Mouse (Mus musculus): ENCODE data around the gene Fas. TPM values are rescaled to one million over a fixed set of nuclear protein-coding genes. Genes with fewer than 3 reads are reported as not detected.
A peak's percentile ranks its signal among the peaks of the same experiment; 100 is the strongest.

Fas gene
- polyA plus RNA-seq, 1 experiment from 2014 or later = 12.0 TPM

DNA sequence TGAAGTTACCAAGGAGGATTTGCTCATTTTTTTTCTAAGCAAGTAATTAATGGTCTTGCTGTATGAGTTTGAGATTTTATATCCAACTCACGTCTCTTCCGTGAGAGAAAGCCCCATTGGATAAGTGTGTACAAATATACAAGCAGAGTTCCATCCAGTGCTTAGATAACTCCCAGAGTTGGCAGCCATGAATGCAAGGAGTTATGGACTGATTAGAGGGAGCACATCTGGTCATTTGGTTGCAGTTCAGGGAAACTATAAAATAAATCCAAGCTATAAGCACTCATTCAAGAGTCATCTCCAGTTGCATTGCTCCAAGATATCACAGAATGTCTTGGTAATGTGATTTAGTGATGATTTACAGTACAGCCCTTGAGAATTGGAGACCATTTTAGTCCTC lies 33.5 kb upstream of the Fas start:
- peak overlapping the region; percentile 63; the same call in 1 of the 2 replicates for H3K27ac ChIP-seq
- H3K4me1 ChIP-seq = peaks cover 18% of the 10 kb centered on the region
- H3K9ac ChIP-seq = no peak overlapping the region
- WGBS = 40% methylated on average over 2 of the region's 2 CpGs
- H3K4me2 ChIP-seq = no peak overlapping the region
- no peak overlapping the region for H3K4me3 ChIP-seq
- ATAC-seq (ENCODE audit: borderline replicate concordance, extremely low read depth, low FRiP score, low TSS enrichment) = peak; percentile 73
- H3K9me3 ChIP-seq = no peaks in the 10 kb centered on the region
- no peaks in the 10 kb centered on the region for H3K36me3 ChIP-seq
- no peaks in the 10 kb centered on the region for H3K27me3 ChIP-seq

DNA sequence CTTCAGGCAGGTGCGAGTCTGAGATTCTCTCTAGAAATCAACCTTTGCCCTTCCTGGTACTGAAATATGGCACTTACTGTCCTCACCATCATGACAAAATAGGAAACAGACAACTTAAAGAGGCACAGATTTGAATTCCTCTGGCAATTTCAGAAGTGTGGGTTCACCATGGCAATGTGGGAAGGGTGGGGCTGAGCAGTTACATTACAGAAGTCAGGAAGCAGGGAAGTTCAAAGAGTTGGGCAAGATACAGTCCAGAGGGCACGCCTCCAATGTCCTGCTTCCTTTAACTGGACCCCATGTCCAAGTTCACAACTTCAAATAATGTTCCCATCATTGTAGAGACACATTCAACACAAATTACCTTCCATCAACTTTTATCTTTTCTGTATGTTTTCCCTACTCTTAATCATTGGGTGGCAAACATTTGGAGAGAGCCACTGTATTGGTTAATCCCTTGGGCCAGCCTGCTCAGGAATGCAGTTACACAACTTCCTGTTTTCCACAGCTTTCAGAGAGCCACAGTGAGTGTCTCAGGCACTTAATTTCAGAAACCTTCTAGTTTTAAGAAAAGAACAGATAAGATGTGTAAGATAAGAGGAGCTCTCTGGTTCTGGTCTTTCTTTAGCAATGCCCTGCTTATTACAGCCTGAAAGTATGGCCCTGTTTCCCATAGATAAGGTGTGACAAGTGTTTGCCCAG lies 28.0 kb upstream of the Fas start:
- no peak for ATAC-seq (ENCODE audit: borderline replicate concordance, extremely low read depth, low FRiP score, low TSS enrichment)
- H3K27me3 ChIP-seq = no peaks in the 10 kb centered on the region
- no peaks in the 10 kb centered on the region for H3K36me3 ChIP-seq
- WGBS = 63% methylated on average over 2 of the region's 2 CpGs
- no peak overlapping the region for H3K4me3 ChIP-seq
- H3K9ac ChIP-seq = no peak overlapping the region
- no peak overlapping the region for H3K27ac ChIP-seq
- no peak overlapping the region for H3K4me2 ChIP-seq
- H3K4me1 ChIP-seq = peaks cover 12% of the 10 kb centered on the region
- no peaks in the 10 kb centered on the region for H3K9me3 ChIP-seq

DNA sequence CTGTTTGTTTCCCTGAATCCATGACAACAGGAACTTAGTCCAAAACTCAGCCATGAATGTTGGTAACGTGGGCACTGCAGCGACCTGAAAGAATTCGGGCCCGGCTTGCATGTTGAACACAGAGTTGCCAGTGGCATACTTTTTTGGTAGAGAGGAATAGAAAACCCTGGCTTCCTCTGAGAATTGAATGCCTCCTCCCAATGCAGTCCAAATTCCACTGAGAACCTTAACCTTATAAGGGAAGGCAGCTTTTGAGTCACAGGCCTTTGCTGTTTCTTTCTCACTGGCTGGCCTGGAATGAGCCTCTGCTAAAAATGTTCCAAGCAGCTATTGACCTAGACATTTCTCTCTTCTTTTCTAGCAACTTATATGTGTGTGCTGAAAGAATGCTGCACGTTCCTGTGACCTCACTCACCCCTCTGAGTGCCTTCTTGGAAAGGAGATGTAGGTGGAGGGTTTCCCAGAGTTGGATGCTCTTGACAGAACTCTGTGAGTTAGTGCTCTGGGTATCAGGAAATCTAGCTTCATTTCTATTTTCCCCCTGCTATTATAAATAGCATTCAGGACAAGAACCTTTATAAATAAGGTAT lies 24.8 kb upstream of the Fas start:
- 0 out of 2 replicates have a peak overlapping the region, but pooled peaks have one; percentile 27 for H3K27ac ChIP-seq
- peaks cover 15% of the 10 kb centered on the region for H3K4me1 ChIP-seq
- H3K4me3 ChIP-seq = no peak overlapping the region
- H3K27me3 ChIP-seq = no peaks in the 10 kb centered on the region
- no peak overlapping the region for H3K9ac ChIP-seq
- H3K4me2 ChIP-seq = no peak overlapping the region
- 66% methylated on average over 5 of the region's 5 CpGs for WGBS
- ATAC-seq (ENCODE audit: borderline replicate concordance, extremely low read depth, low FRiP score, low TSS enrichment) = peak; percentile 37; the same call in 1 of the 2 replicates
- no peaks in the 10 kb centered on the region for H3K36me3 ChIP-seq
- no peaks in the 10 kb centered on the region for H3K9me3 ChIP-seq

DNA sequence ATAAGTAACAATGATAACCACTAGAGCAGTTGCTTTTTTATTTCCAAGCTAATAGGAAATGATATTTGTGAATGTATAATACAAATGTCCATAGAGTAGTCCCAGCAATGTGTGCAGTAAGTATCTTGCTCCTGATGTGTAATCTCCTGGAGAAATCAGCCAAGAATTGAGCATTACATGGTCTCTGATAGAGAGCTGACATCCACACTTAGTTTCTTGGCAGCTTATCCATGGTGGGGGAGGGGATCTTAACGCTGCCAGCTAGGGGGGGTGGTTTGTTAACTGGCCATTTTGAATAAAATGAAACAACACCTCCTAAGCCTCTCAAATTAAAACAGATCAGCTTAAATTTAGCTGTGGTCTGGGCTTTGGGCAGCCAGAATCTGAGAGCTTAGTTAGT lies 21.5 kb upstream of the Fas start:
- Histone ChIP-seq H3K9me3 (no peaks in the 10 kb centered on the region), H3K4me1 (peaks cover 5% of the 10 kb centered on the region; the same call in 1 of the 2 replicates), H3K4me3 (no peak overlapping the region), H3K36me3 (no peaks in the 10 kb centered on the region), H3K9ac (no peak overlapping the region), H3K27me3 (no peaks in the 10 kb centered on the region), H3K4me2 (no peak overlapping the region), H3K27ac (no peak overlapping the region)
- WGBS = 23% methylated on average over 1 of the region's 1 CpGs
- no peak for ATAC-seq (ENCODE audit: borderline replicate concordance, extremely low read depth, low FRiP score, low TSS enrichment)

DNA sequence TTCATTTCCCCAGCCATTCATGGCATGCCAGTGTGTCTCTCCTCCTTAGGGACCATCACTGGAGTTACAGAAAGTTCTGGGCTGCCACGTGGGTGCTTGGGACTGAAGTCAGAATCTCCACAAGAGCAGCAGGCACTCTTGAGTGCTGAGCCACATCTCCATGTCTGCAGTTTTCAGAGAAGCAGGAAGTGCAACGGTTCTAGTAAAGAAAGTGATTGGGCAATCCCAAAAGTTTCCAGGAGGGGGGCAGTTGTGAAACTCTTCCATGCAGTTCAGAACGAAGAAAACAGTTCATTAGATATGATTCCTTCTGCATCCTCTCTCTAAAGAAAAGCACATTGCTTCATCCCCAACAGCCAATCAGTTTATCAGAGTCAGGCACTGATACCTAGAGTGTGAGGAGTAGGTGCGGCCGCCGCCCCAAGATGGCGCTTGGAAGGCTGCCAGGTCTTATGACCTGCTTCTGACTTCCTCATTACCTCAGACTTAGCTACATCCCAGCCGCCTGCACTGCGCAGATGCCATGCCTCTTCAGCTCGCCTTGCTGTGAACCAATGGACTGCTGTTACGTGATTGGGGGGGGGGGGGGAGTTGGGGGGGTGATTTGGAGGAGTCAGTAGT lies 20.2 kb upstream of the Fas start:
- no peaks in the 10 kb centered on the region for H3K9me3 ChIP-seq
- peaks cover 5% of the 10 kb centered on the region; the same call in 1 of the 2 replicates for H3K4me1 ChIP-seq
- H3K9ac ChIP-seq = no peak overlapping the region
- WGBS = 63% methylated on average over 11 of the region's 11 CpGs
- no peak overlapping the region for H3K4me2 ChIP-seq
- no peak overlapping the region for H3K4me3 ChIP-seq
- no peak overlapping the region for H3K27ac ChIP-seq
- no peaks in the 10 kb centered on the region for H3K36me3 ChIP-seq
- no peaks in the 10 kb centered on the region for H3K27me3 ChIP-seq
- ATAC-seq (ENCODE audit: borderline replicate concordance, extremely low read depth, low FRiP score, low TSS enrichment) = no peak

DNA sequence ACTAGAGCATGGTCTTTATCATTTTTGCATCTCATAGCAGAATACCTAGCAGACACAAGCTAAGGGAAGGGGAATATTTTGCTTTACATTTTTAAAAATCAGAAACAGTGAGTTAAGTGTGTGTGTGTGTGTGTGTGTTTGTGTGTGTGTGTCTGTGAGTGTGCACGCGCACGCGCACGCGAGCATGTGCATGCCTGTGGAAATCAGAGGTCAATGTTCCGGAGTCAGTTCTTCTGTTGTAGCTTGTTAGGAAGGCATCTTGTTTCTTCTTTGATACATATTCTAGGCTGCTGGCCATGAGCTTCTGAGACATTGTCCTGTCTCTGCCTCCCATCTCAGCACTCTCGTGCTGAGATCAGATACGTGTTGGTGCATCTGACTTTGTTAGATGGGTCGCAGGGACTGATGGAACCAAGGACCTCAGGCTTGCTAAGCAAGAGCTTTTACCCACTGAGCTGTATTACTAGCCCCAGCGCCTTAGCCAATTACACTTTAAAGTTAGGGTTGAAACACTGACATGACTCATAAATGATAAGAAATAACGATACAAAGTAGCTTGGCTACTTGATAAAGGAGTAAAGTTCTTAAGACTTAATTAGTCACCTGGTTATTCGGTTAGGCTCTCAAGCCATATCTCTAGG lies 19.5 kb upstream of the Fas start:
- H3K4me1 ChIP-seq = peaks cover 5% of the 10 kb centered on the region; the same call in 1 of the 2 replicates
- H3K4me3 ChIP-seq = no peak overlapping the region
- no peaks in the 10 kb centered on the region for H3K36me3 ChIP-seq
- ATAC-seq (ENCODE audit: borderline replicate concordance, extremely low read depth, low FRiP score, low TSS enrichment) = no peak
- no peak overlapping the region for H3K4me2 ChIP-seq
- H3K9ac ChIP-seq = no peak overlapping the region
- H3K27ac ChIP-seq = no peak overlapping the region
- H3K27me3 ChIP-seq = no peaks in the 10 kb centered on the region
- no peaks in the 10 kb centered on the region for H3K9me3 ChIP-seq
- 86% methylated on average over 13 of the region's 13 CpGs for WGBS

DNA sequence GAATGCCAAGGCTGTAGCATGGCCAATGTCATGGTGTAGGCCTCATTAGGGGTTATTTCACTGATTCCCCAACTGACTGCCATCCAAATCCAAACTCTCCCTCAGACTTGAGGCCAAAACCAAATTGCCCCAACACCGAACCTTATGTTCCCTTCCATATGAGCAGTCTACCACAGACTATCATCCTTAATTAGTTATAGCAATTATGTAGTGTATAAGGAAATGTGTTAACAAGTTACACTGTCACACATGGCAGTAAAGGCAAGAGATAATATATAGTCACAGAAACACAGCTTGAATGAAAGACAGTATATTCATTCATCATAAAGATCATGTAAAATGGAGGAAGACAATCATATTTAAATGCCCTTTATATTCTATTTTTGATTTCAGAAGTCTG lies 17.4 kb upstream of the Fas start:
- no peaks in the 10 kb centered on the region for H3K36me3 ChIP-seq

DNA sequence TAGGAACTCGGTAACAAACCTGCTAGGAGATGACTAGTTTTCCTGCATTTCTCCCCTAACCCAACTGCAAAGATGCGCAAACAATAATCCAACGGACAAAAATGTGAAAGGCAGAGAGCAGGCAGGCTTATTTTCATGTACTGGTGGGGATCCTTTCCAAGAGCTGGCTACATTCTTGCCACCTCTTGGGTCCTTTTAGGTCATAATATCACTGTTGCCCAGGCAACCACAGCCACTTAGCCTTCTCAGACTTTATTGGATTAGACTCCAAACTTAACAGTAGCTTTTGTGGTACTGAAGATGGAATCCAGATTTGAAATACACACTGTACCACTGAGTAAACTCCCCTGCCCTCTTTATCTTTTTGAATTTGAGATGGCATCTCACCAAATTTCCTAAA lies 12.4 kb upstream of the Fas start:
- no peak overlapping the region for H3K9ac ChIP-seq
- no peaks in the 10 kb centered on the region for H3K9me3 ChIP-seq
- 62% methylated on average over 3 of the region's 3 CpGs for WGBS
- no peaks in the 10 kb centered on the region for H3K36me3 ChIP-seq
- H3K27me3 ChIP-seq = no peaks in the 10 kb centered on the region
- no peak for ATAC-seq (ENCODE audit: borderline replicate concordance, extremely low read depth, low FRiP score, low TSS enrichment)
- H3K27ac ChIP-seq = 0 out of 2 replicates have a peak overlapping the region, but pooled peaks have one; percentile 6
- H3K4me3 ChIP-seq = no peak overlapping the region
- H3K4me2 ChIP-seq = no peak overlapping the region
- H3K4me1 ChIP-seq = 0 out of 2 replicates have a peak, but pooled peaks cover 6% of the 10 kb centered on the region

More for the DNA sequence above, 17.4 kb upstream of the Fas start:
- no peak for ATAC-seq (ENCODE audit: borderline replicate concordance, extremely low read depth, low FRiP score, low TSS enrichment)
- H3K27ac ChIP-seq = no peak overlapping the region
- no peak overlapping the region for H3K4me2 ChIP-seq
- 91% methylated on average over 1 of the region's 1 CpGs for WGBS
- H3K4me3 ChIP-seq = no peak overlapping the region
- H3K4me1 ChIP-seq = peaks cover 7% of the 10 kb centered on the region; the same call in 1 of the 2 replicates
- H3K9me3 ChIP-seq = no peaks in the 10 kb centered on the region
- no peaks in the 10 kb centered on the region for H3K27me3 ChIP-seq
- H3K9ac ChIP-seq = no peak overlapping the region

DNA sequence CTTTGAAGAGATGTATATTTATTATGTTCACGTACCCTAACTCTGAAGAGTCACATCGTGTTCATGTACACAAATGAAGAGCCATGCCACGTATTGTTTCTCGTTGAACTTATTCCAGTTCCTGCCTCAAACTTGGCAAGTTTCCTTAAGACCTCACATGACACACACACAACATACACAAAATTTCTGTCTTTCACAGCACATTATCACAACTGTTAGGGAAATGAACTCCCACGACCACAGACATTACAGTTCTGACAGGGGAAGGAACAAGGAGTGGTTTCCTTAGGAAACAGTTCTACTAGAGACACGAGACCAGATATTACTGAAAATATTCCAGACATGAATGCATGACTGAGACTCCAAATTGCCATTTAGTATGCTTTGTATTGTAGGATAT lies 6.9 kb upstream of the Fas start:
- Histone ChIP-seq H3K4me2 (no peak overlapping the region), H3K9ac (no peak overlapping the region), H3K27me3 (no peaks in the 10 kb centered on the region), H3K36me3 (no peaks in the 10 kb centered on the region), H3K4me3 (no peak overlapping the region), H3K9me3 (no peaks in the 10 kb centered on the region), H3K27ac (peak overlapping the region; percentile 39), H3K4me1 (peaks cover 8% of the 10 kb centered on the region)
- 26% methylated on average over 6 of the region's 6 CpGs for WGBS
- peak; percentile 53; the same call in 1 of the 2 replicates for ATAC-seq (ENCODE audit: borderline replicate concordance, extremely low read depth, low FRiP score, low TSS enrichment)

DNA sequence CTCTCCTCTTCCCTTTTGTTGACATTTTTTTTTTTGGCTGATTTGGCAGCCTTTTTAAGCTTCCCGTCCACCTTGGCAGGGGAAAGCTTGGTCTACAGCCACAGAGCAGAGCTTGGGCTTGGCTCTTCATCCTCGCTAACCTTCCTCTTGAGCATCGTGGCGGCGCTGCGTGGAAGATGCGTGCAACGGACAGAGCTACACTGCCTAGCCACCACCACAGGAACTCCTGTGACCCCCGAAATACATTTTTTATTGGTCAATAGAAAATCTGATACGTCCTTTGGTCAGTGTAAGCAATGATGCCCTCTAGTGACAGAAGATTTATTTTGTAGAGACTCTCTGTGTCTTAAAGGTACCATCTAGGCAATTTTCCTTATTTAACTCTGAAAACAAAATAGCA lies 6.1 kb upstream of the Fas start:
- Histone ChIP-seq H3K9me3 (no peaks in the 10 kb centered on the region), H3K27ac (peak overlapping the region; percentile 39), H3K4me3 (peak overlapping the region; percentile 9; the same call in 1 of the 2 replicates), H3K4me2 (peak overlapping the region; percentile 51), H3K27me3 (no peaks in the 10 kb centered on the region), H3K4me1 (peaks cover 8% of the 10 kb centered on the region), H3K9ac (no peak overlapping the region), H3K36me3 (no peaks in the 10 kb centered on the region)
- ATAC-seq (ENCODE audit: borderline replicate concordance, extremely low read depth, low FRiP score, low TSS enrichment) = peak; percentile 55
- WGBS = 42% methylated on average over 10 of the region's 10 CpGs

DNA sequence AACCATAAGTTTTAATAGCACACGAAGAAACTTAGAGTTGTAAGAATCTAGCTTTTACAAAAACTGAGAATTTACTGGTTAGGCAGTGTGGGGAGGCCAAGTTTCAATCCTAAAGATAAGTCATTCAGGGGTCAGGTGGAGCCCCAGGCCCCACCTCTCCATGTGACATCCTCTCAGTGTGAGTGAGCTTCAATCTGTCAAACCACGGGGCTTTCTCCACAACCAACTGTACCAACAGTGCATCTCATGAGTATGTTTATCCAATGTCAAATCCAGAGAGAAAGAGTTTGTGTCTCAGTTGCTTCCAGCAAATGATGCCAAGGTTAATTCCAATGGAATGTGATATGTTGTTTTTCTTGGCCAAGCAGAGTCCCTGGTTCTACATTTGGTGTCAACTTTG lies 5.6 kb upstream of the Fas start:
- H3K4me1 ChIP-seq = peaks cover 9% of the 10 kb centered on the region
- H3K9ac ChIP-seq = no peak overlapping the region
- H3K4me2 ChIP-seq = no peak overlapping the region
- H3K27ac ChIP-seq = no peak overlapping the region
- no peak overlapping the region for H3K4me3 ChIP-seq
- H3K9me3 ChIP-seq = no peaks in the 10 kb centered on the region
- no peaks in the 10 kb centered on the region for H3K36me3 ChIP-seq
- no peak for ATAC-seq (ENCODE audit: borderline replicate concordance, extremely low read depth, low FRiP score, low TSS enrichment)
- 34% methylated on average over 2 of the region's 2 CpGs for WGBS
- no peaks in the 10 kb centered on the region for H3K27me3 ChIP-seq

DNA sequence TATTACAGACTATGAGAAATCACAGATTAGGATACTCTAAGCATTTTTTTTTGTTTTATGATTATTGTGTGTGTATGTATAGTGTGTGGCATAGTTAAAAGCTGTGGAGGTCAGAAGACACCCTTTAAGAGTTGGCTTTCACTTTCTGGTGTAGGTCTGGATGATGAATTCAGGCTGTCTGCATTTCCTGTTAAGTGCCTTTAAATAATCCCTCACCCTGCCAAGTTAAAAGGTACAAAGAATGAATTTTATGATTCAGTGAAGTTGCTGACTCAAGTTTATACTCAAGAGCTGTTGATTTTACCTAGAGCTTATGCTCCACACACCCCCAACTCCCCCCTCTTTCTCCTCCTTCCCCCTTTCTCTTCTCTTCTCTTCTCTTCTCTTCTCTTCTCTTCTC lies 3.2 kb upstream of the Fas start:
- no peak overlapping the region for H3K4me2 ChIP-seq
- H3K4me3 ChIP-seq = no peak overlapping the region
- no peak overlapping the region for H3K9ac ChIP-seq
- H3K27ac ChIP-seq = no peak overlapping the region
- peaks cover 17% of the 10 kb centered on the region for H3K4me1 ChIP-seq
- no peaks in the 10 kb centered on the region for H3K27me3 ChIP-seq
- no peak for ATAC-seq (ENCODE audit: borderline replicate concordance, extremely low read depth, low FRiP score, low TSS enrichment)
- no peaks in the 10 kb centered on the region for H3K9me3 ChIP-seq
- H3K36me3 ChIP-seq = no peaks in the 10 kb centered on the region
